Mouse (Mus musculus): ENCODE results near the gene Ccnf.

- TF ChIP-seq CTCF (IDR thresholded peaks at IDR 0.05) = no peak
- no peak for TF ChIP-seq EP300 (IDR thresholded peaks at IDR 0.05)
Measured at GRCm38 (mm10) chr17:24203068-24203467, 48.2 kb downstream of the Ccnf start.
